Mouse (Mus musculus): ENCODE data around the gene Wdr46. TPM values are rescaled to one million over a fixed set of nuclear protein-coding genes. Genes with fewer than 3 reads are reported as not detected.

The Wdr46 gene
- total RNA-seq, 2 experiments from 2014 or later: 18.8 to 20.0 TPM

DNA sequence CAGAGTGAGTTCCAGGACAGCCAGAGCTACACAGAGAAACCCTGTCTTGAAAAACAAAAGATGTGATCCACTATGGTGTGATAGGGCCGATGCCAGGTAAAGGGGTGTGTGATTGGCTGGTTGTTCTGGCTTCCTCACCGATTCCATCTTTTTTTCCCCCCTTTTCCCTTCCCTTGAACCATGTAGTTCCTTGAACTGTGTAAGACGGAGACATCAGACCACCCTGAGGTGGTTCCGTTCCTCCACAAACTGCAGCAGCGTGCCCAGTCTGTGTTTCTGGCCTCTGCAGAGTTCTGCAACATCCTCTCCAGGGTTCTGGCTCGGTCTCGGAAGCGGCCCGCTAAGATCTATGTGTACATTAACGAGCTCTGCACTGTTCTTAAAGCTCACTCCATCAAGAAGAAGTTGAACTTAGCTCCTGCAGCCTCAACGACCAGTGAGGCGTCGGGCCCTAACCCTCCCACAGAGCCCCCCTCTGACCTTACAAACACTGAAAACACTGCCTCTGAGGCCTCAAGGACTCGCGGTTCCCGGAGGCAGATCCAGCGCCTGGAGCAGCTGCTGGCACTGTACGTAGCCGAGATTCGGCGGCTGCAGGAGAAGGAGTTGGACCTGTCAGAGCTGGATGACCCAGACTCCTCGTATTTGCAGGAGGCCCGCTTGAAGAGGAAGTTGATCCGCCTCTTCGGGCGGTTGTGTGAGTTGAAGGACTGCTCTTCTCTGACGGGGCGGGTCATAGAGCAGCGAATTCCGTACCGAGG, 29.2 kb upstream of the Wdr46 start:
- DNase-seq (ENCODE audit: low spot score in 2 of 2): no peak

DNA sequence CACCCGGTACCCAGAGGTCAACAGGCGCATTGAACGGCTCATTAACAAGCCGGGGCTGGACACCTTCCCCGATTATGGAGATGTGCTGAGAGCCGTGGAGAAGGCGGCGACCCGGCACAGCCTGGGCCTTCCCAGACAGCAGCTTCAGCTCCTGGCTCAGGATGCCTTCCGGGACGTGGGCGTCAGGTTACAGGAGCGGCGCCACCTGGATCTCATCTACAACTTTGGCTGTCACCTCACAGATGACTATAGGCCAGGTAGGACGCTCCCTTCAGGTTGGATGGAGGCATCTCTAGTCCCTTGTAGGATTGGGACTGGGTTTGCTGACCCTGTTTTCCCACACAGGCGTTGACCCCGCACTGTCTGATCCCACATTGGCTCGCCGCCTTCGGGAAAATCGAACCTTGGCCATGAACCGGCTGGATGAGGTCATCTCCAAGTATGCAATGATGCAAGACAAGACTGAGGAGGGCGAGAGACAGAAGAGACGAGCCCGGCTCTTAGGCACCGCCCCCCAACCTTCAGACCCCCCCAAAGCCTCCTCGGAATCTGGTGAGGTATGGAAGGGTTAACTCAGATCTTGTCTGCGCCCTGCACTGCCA, 28.5 kb upstream of the Wdr46 start:
- DNase-seq (ENCODE audit: low spot score in 2 of 2): no peak

DNA sequence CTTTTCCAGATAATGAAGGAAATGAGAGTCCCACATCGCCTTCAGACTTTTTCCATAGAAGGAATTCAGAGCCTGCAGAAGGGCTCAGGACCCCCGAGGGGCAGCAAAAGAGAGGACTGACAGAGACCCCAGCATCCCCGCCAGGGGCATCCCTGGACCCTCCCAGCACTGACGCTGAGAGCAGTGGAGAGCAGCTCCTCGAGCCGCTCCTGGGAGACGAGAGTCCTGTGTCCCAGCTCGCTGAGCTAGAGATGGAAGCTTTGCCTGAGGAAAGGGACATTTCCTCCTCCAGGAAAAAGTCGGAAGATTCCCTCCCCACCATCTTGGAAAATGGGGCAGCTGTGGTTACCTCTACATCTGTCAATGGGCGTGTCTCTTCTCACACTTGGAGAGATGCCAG, 27.2 kb upstream of the Wdr46 start:
- no peak for DNase-seq (ENCODE audit: low spot score in 2 of 2)

DNA sequence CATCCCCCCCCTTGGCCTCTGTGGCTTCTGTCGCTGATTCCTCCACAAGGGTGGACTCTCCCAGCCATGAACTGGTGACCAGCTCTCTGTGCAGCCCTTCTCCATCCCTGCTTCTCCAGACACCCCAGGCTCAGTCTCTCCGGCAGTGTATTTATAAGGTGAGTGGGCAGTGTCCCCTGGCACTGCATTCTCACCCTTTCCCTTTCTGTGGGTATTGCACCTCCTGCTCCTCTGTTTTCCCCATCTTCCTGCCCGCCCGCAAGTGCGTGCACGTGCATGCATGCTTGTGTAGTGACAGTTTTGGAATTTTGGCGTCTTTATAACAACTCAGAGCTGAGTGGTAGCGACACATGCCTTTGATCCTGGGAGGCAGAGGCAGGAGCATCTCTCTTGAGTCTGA, 26.6 kb upstream of the Wdr46 start:
- DNase-seq (ENCODE audit: low spot score in 2 of 2): no peak

DNA sequence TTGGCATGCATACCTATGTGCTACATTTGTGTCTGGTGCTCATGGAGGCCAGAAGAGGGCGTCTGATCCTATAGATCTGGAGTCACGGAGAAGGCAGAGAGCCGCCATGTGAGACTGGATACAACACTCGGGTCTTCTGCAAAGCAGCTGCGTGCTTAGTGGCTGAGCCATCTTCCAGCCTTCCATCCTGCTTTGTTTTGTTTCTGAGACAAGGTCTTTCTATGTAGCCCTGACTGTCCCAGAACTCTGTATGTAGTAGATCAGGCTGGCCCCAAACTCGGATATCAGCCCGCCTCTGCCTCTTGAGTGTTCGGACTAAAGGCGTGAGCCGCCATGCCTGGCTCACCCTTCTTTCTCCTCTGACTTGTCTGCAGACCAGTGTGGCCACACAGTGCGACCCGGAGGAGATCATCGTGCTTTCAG, 25.5 kb upstream of the Wdr46 start:
- no peak for DNase-seq (ENCODE audit: low spot score in 2 of 2)

DNA sequence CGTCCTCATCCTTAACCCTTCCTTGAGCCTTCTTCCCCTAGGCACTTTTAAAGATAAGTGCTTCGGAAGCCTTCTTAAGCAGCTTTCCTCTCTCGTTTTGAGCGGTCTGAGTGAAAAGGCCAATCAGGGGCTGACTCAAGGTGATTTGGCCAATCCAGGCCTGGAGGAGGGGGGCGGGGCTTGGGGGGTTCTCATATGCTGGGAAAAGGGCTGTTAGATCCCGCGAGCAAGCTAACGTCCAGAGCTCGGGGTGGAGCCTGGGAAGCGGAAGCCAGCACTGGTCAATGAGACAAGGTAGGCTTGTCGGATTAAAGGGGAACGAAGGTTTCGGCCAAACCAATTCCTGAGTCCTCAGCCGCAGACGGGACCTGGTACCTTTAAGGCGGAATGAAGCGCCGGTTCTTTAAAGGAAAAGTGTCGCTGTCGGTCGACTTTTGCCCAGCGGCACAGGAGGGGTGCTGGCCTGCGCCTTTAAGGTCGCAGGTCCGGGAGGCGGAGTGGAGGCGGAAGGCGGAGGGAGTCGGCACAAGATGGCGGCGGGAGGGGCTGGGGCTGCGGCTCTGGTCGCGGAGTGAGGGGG, 24.7 kb upstream of the Wdr46 start, which contains the start of the genes Tapbp and Zbtb22:
Gene Tapbp, plus strand, starts transcription at position 229 of the 580 bp plus-strand sequence.
Gene Zbtb22, plus strand, starts transcription at position 234 of the 580 bp plus-strand sequence.
- DNase-seq (ENCODE audit: low spot score in 2 of 2): peak; percentile 81 to 92

DNA sequence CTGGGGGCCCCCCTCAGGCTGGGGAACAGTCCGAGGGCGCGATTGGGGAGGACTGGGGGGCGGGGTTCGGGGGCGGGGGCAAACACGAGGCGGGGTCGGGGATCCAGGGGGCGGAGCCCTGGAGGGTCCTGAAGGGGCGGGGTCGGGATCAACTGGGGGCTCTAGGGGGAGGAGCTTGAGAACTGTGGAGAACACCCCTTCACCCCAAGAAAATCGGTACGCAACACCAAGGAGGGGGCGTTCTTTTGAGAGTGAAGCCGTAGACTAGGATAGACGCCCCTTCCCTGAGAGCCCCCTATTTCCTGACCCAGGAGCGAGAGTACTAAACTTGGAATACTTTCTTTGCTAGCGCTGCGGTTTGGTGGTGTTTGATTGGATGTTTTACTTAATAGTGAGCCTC, 24.2 kb upstream of the Wdr46 start:
- no peak for DNase-seq (ENCODE audit: low spot score in 2 of 2)

DNA sequence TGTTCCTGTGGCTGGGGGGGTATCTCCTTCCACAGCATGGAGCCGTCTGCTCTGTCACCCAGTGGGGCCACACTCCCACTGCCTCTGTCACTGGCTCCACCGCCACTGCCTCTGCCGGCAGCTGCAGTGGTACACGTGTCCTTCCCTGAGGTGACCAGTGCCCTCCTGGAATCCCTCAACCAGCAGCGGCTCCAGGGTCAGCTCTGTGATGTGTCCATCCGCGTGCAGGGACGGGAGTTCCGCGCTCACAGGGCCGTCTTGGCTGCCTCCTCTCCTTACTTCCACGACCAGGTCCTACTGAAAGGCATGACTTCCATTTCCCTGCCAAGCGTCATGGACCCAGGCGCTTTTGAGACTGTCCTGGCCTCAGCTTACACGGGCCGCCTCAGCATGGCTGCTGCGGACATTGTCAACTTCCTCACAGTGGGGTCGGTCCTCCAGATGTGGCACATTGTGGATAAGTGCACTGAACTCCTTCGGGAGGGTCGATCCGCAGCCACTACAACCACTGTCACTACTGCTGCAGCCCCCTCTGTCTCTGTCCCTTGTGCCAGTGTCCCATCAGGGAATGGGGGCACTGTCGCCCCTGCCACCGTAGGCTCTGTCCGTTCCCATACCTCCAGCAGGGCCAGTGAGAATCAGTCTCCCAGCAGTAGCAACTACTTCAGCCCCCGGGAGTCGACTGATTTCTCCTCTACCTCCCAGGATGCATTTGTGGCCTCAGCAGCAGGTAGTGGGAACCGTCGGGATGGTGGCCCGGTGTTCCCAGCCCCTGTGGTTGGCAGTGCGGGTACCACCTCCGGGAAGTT, 23.4 kb upstream of the Wdr46 start:
- DNase-seq (ENCODE audit: low spot score in 2 of 2): no peak

DNA sequence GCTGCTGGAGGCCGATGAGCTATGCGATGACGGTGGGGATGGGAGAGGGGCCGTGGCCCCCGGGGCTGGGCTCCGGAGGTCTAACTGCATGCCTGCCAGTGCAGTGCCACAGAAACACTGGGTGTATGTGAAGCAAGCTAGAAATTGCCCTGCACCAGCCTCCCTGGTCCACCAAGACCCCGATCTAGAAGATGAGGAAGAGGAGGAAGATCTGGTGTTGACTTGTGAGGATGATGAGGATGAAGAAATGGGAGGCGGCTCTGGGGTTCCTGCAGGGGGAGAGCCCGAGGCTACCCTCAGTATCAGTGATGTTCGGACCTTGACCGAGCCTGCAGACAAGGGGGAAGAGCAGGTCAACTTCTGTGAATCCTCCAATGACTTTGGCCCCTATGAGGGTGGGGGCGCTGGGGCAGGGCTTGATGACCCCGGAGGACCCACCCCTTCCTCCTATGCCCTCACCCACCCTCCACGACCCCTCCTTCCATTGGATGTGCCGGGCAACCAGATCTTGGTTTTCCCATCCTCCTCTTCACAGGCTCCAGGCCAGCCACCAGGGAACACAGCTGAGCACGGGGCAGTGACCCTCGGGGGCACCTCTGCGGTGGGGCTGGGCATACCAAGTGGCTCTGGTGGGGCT, 22.7 kb upstream of the Wdr46 start:
- no peak for DNase-seq (ENCODE audit: low spot score in 2 of 2)

DNA sequence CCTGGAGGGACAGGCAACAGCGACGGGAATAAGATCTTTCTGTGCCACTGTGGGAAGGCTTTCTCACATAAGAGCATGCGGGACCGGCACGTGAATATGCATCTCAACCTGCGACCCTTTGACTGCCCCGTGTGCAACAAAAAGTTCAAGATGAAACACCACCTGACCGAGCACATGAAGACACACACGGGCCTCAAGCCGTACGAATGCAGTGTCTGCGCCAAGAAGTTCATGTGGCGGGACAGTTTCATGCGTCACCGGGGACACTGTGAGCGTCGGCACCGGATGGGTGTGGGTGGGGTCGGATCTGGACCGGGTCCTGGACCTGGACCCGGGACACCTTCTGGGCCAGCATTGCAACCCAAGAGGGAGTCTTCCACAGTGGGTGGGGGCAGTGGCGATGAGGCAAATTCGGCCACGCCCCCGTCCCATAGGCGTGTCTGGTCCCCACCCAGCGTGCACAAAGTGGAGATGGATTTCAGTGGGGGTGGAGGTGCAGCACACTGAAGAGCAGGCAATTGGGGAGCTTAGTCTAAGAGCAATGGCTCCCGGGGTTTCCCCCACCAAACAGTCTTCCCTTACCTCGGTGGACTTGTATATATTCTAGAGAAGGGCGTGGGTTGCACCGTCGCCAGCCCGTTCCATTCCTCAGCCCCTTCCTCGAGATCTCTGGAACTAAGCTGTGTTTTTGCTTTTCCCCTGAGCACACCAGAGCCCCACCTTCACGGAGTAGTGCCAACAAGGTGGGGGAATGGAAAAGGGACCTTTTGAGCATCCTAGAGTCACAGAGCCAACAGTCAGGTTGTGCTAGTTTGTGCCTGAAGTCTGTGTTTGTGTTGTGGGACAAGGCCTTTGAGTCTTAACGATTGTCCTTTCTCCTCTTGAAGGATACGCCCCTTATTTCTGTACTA, 21.9 kb upstream of the Wdr46 start:
- no peak for DNase-seq (ENCODE audit: low spot score in 2 of 2)

DNA sequence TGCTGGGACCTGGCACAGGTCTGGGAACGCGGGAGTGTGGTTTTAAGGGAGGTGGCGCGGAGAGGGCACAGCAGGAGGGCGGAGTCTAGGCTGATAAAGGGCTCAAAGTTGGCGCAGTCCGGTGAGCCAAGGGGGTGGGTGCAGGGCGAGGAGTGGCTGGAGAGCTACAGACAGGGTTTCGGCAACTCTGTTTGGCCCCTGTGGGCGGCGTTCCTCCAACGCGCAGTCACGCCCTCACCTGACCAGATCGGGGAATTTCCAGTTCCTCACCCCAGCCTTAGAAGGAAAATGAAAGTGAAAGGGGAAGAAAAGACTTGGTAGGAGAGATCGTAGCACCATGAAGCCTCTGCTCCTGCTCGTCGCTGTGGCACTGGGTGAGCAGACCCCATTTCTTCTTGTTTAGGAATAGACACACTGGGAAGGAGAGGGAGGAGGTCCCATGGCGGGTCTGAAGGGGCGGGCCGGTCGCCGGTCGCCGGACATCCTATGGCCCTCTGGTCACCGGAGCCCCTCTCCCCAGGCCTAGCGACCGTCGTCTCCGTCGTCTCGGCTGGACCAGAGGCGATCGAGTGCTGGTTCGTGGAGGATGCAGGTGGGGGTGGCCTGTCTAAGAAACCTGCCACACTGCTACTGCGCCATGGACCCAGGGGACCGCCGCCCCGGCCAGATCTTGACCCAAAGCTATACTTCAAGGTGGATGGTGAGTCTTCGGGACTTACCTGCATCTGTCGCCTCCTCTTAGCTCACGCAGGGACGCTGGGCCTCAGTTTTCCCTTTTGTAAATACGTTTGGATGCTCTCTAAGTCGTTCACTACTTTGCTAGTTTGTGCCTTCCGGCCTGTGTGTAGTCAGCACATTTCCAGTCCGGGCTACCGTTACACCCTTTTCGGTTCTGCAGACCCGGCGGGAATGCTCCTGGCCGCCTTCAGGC, 20.8 kb upstream of the Wdr46 start:
- peak in 1 of 2 experiments; percentile 59 for DNase-seq (ENCODE audit: low spot score in 2 of 2)

DNA sequence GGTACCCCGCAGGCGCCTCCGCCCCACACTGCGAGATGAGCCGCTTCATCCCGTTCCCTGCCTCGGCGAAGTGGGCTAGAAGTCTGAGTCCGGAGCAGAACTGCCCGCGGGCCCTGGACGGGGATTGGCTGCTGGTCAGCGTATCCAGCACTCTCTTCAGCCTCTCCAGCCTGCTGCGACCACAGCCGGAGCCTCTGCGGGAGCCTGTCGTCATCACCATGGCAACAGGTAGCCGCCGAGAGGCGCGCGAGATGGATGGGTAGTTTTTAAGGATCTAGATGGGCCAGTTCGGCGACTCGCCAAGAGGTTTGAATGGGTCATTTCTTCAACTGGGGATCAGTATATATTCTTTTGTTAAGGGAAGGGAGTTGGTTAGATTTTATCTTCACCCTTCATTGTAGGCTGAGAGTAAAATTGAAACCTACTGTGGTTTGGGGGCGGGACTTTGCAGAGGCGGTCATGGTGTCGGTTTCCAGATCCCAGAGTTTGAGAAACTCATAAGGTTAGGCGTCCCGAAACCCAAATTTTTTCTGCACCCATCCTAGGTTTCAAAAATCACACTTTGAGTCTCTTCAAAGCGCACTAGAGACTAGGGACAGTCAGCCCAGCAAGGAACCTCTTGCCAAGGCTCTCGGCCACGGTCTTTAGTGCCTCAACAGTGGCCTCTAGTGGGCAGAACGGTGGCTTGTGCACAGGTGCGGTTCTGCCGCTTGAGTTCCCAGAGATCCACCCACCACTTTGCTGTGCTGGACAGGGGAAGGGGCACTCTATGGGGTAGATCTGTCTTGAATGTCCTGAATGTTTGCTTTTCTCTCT, 20.0 kb upstream of the Wdr46 start:
- peak in 1 of 2 experiments; percentile 81 for DNase-seq (ENCODE audit: low spot score in 2 of 2)

DNA sequence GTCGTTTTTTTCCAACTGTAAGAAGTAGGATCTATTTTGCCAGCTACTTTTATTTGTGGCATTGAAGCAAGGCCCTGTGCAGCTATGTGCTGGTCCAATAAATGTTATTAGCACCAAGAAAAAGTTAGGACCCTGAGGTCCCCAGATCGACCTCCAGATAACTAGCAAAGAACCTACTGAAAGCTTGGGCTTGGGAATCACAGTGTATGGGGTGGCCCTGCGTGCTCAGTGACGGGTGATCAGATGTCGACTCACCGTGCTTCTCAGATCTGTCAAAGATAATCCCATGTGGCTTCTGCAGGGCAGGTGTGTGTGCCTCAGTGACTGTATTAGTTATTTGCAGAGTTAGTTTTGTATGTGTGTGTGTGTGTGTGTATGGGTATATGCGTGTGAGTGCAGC, 19.1 kb upstream of the Wdr46 start:
- no peak for DNase-seq (ENCODE audit: low spot score in 2 of 2)

DNA sequence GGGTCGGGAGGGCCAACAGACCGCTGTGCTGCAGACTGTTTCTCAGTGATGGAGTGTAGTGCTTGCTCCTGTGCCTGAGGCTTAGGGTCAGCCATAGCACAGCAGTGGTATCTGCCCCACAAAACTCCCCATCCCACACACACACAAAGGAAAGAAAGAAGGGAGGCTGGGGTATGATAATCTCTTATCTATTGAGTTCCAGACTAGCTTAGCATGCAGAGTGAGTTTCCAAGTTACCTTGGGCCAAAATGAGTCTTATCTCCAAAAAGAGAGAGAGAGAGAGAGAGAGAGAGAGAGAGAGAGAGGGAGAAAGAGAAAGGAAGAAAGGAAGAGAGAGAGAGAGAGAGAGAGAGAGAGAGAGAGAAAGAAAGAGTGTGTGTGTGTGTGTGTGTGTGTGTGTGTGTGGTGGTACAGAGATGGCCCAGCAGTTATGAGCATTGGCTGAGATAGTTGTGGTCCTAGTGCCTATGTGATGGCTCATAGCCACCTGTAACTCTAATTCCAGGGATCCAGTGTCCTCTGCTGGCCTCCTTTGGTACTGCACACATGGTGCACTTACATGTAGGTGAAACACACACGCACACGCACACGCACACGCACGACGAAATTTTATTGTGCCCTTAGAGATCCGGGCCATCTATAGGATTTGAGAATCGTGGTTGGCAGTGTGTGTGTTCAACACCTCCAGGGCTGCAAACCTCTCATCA, 15.7 kb upstream of the Wdr46 start:
- no peak for DNase-seq (ENCODE audit: low spot score in 2 of 2)

DNA sequence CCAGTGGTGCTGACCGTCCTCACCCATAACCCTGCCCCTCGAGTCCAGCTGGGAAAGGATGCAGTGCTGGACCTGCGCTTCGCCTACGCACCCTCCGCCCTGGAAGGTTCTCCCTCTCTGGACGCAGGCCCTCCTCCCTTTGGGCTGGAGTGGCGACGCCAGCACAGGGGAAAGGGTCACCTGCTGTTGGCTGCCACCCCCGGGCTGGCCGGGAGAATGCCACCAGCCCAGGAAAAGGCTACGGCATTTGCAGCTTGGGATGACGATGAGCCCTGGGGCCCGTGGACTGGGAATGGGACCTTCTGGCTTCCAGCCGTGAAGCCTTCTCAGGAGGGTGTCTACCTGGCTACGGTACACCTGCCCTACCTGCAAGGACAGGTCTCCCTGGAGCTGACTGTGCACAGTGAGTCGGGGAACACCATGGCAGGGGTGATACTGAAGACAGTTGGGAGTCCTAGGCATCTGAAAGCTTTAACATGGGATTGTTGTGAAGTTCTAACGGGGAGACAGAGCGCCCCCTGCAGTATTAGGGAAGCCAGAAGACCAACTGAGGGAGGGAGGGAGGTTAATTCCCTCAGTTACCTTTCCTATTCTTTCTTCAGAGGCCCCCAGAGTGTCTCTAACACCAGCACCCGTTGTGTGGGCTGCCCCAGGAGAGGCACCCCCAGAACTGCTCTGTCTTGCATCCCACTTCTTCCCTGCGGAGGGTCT, 14.9 kb upstream of the Wdr46 start:
- DNase-seq (ENCODE audit: low spot score in 2 of 2): no peak

DNA sequence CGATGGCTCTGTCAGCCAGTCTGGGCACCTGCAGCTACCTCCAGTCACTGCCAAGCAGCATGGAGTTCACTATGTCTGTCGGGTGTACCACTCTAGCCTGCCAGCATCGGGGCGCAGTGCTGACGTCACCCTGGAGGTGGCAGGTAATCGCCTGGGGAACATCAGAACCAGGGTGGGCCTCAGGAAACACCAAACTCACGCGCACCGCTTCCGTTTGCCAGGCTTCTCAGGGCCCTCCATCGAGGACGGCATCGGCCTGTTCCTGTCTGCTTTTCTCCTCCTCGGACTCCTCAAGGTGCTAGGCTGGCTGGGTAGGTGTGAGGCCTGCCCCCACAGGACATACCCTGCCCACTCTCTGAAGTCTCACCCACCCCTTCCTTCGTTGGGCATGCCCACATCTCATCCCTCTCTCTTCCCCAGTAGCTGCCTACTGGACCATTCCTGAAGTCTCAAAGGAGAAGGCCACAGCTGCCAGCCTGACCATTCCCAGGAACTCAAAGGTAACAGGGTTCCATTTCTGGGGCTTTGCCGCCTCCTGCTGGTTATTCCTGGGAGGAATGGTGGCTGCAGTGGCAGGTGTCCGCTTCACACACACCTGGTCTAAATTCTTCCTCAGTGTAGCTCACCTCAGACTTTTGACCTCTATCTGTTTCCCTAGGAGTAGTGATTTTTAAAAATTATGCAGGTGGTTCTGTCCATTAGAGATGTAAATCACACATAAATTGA, 14.1 kb upstream of the Wdr46 start:
- no peak for DNase-seq (ENCODE audit: low spot score in 2 of 2)

Data from gastrocnemius, postnatal 4 days (tissue).